In the genomic region with DNA sequence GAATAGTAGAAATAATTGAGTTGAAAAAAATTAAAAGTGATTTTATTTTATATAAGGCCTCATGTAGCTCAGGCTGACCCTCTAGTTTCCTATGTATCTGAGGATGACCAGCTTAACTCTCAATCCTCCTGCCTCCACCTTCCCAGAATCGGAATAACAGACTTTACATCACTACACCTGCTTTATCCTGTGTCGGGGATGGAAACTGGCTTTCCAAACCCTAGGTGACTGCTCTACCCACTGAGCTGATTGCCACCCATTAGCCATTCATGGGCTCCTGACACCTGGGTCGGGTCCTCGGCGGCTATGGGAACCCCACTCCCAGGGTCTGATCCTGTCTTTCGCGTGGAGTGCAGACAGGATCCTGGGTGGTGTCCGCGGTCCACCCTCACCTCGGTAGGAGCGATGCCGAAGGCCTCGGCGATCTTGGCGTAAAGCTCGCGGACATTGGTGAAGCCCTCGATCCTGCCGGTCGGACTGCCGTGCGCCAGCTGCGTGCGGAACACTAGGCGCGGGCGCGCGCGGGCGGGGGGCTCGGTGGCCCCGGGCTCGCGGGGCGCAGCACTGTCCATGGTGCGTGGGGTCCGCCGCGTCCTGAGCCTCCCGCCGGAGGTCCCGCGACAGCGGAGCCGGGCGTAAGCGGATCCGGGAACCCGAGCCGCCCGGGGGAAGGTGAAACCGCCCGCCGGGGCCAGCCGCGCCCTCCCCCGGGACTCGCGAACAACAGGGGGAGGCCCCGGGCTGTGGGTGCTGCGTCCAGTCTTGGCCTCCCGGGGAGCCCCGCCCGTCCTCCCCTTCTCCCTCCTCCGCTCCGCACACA, we compare ENCODE assay signal across 9 mouse cellular contexts. TPM values are rescaled to one million over a fixed set of nuclear protein-coding genes. Genes with fewer than 3 reads are reported as not detected.
DNase-seq lines count a peak whose midpoint lies in the region; ATAC-seq and TF ChIP-seq lines count a peak whose summit lies in the region.
"Had no signal": no experiment of that assay in that cellular context is flagged by ENCODE, and none has a peak within 500 bp of the region (broad histone marks: within the 10 kb centered on the region; RNA-seq: fewer than 3 reads in every experiment).

A gene (minus strand): TSS at position 581 of the 820 bp plus-strand sequence.

- H3K27me3 ChIP-seq in CH12.LX (replicated peaks) = peaks cover 24% of the 10 kb centered on the region
- H3K27me3 ChIP-seq in forebrain, embryonic 16.5 days (replicated peaks; ENCODE audit: control insufficient read depth, insufficient read depth, low read length) = peaks cover 38% of the 10 kb centered on the region
- peaks cover 38% of the 10 kb centered on the region for H3K27me3 ChIP-seq in liver, embryonic 11.5 days (replicated peaks; ENCODE audit: control insufficient read depth, insufficient read depth, low read length)
- peaks cover 20% of the 10 kb centered on the region for H3K27me3 ChIP-seq in stomach, embryonic 16.5 days (ENCODE audit: control insufficient read depth, insufficient read depth, low read length)

- TF ChIP-seq RAD21 in CH12.LX (IDR thresholded peaks at IDR 0.05; ENCODE audit: low read depth, low read length) = no peak

- peak; percentile 95 for DNase-seq in heart, adult 11 months
- no peak for DNase-seq in heart, adult 8-10 months (ENCODE audit: low spot score)
- DNase-seq in CH12.LX (ENCODE audit: extremely low read depth) = no peak
- DNase-seq in liver, embryonic 11.5 days (ENCODE audit: low spot score) = no peak
- DNase-seq in frontal cortex, postnatal 10 days (ENCODE audit: low spot score in 2 of 2) = no peak
- no peak for DNase-seq in frontal cortex, postnatal 14 days (ENCODE audit: low spot score in 2 of 2)

- H3K9me3 ChIP-seq in CH12.LX (replicated peaks; ENCODE audit: low read length) = no peaks in the 10 kb centered on the region
- no peaks in the 10 kb centered on the region for H3K9me3 ChIP-seq in forebrain, embryonic 16.5 days (ENCODE audit: control insufficient read depth, low read length)
- H3K9me3 ChIP-seq in liver, embryonic 11.5 days (ENCODE audit: control insufficient read depth, low read length) = no peaks in the 10 kb centered on the region
- no peaks in the 10 kb centered on the region for H3K9me3 ChIP-seq in stomach, embryonic 16.5 days (replicated peaks; ENCODE audit: control insufficient read depth, low read length)

- no peak for TF ChIP-seq CTCF in CH12.LX (conservative IDR thresholded peaks at IDR 0.05 in 1 of 2, IDR thresholded peaks at IDR 0.05 in 1 of 2; ENCODE audit: low read depth in 2 of 2, low read length in 2 of 2)

- TF ChIP-seq EP300 in CH12.LX (IDR thresholded peaks at IDR 0.05; ENCODE audit: low read length) = no peak

- H3K36me3 ChIP-seq in CH12.LX (replicated peaks in 1 of 2; ENCODE audit: control insufficient read depth in 1 of 2, insufficient read depth in 1 of 2, low read length in 1 of 2) = peaks cover 16 to 27% of the 10 kb centered on the region in 2 experiments
- no peaks in the 10 kb centered on the region for H3K36me3 ChIP-seq in forebrain, embryonic 16.5 days (ENCODE audit: control insufficient read depth, insufficient read depth)
- H3K36me3 ChIP-seq in liver, embryonic 11.5 days (ENCODE audit: control insufficient read depth, insufficient read depth, low read length) = peaks cover 4% of the 10 kb centered on the region; the same call in 1 of the 2 replicates
- H3K36me3 ChIP-seq in stomach, embryonic 16.5 days (ENCODE audit: control insufficient read depth, insufficient read depth, low read length) = peaks cover 7% of the 10 kb centered on the region; the same call in 1 of the 2 replicates

- 6% methylated on average over 58 of the region's 67 CpGs for WGBS in forebrain, embryonic 16.5 days
- 4% methylated on average over 66 of the region's 67 CpGs for WGBS in liver, embryonic 11.5 days
- 3% methylated on average over 65 of the region's 67 CpGs for WGBS in stomach, embryonic 16.5 days

- no peak for ATAC-seq in forebrain, embryonic 16.5 days
- ATAC-seq in liver, embryonic 11.5 days (replicated peaks; ENCODE audit: low FRiP score) = no peak
- ATAC-seq in stomach, embryonic 16.5 days (ENCODE audit: insufficient read depth, low FRiP score) = no peak

- in situ Hi-C loops in CH12.LX (cut with MboI; ENCODE audit: low pct_ligation_motif_present, low pct_unique_long_range_greater_than_20kb, low sequenced_read_pairs) = loop anchor here (5.0 kb wide), 1 partner anchor 51 kb away; a partner anchor contains a TSS

- H3K79me2 ChIP-seq in CH12.LX (replicated peaks; ENCODE audit: control insufficient read depth, extremely low read depth, insufficient read depth, poor library complexity, severe bottlenecking) = no peaks in the 10 kb centered on the region

- H3K4me1 ChIP-seq in CH12.LX (ENCODE audit: control insufficient read depth in 1 of 2, insufficient read depth in 2 of 2) = peaks cover 0 to 25% of the 10 kb centered on the region in 2 experiments; a peak in 2 of 4 replicates
- peaks cover 15% of the 10 kb centered on the region for H3K4me1 ChIP-seq in forebrain, embryonic 16.5 days (replicated peaks; ENCODE audit: control insufficient read depth, insufficient read depth, low read length)
- H3K4me1 ChIP-seq in liver, embryonic 11.5 days (replicated peaks; ENCODE audit: control insufficient read depth, insufficient read depth, low read length) = peaks cover 32% of the 10 kb centered on the region
- peaks cover 24% of the 10 kb centered on the region for H3K4me1 ChIP-seq in stomach, embryonic 16.5 days (ENCODE audit: control insufficient read depth, insufficient read depth, low read length)

- peak within 1 kb of the TSS; percentile 98 for H3K4me2 ChIP-seq in CH12.LX (ENCODE audit: insufficient read depth, low read depth, poor library complexity, severe bottlenecking)
- H3K4me2 ChIP-seq in forebrain, embryonic 16.5 days (ENCODE audit: low read length) = peak within 1 kb of the TSS; percentile 57
- peak within 1 kb of the TSS; percentile 74 for H3K4me2 ChIP-seq in liver, embryonic 11.5 days
- H3K4me2 ChIP-seq in stomach, embryonic 16.5 days (ENCODE audit: low read depth, low read length) = peak within 1 kb of the TSS; percentile 83

- no peak within 1 kb of the TSS for H3K27ac ChIP-seq in CH12.LX (ENCODE audit: insufficient read depth, low read depth)
- H3K27ac ChIP-seq in forebrain, embryonic 16.5 days (ENCODE audit: low read length) = no peak within 1 kb of the TSS
- H3K27ac ChIP-seq in liver, embryonic 11.5 days (ENCODE audit: low read depth, low read length) = no peak within 1 kb of the TSS
- no peak within 1 kb of the TSS for H3K27ac ChIP-seq in stomach, embryonic 16.5 days (ENCODE audit: low read length)

- H3K4me3 ChIP-seq in CH12.LX (replicated peaks in 1 of 3; ENCODE audit: low read depth in 2 of 3, low read length in 2 of 3, poor library complexity in 1 of 3) = peak within 1 kb of the TSS; percentile 15 to 55 (median 41)
- H3K4me3 ChIP-seq in forebrain, embryonic 16.5 days (replicated peaks; ENCODE audit: low read length) = peak within 1 kb of the TSS; percentile 41
- H3K4me3 ChIP-seq in liver, embryonic 11.5 days (ENCODE audit: low read depth, low read length) = peak within 1 kb of the TSS; percentile 51
- H3K4me3 ChIP-seq in stomach, embryonic 16.5 days (replicated peaks; ENCODE audit: low read length) = peak within 1 kb of the TSS; percentile 51

- dilution Hi-C loops in CH12.LX (cut with MboI; ENCODE audit: extremely low pct_ligation_motif_present, extremely low pct_unique_long_range_greater_than_20kb, low sequenced_read_pairs) = no loop called here

- no peak for TF ChIP-seq POLR2A in CH12.LX (IDR thresholded peaks at IDR 0.05; ENCODE audit: low read depth, low read length)

- H3K9ac ChIP-seq in CH12.LX (ENCODE audit: insufficient read depth, low read depth) = peak within 1 kb of the TSS; percentile 34
- peak within 1 kb of the TSS; percentile 45 for H3K9ac ChIP-seq in forebrain, embryonic 16.5 days (replicated peaks; ENCODE audit: low read depth, low read length)
- H3K9ac ChIP-seq in liver, embryonic 11.5 days (ENCODE audit: low read depth, low read length) = peak within 1 kb of the TSS; percentile 39; the same call in 1 of the 2 replicates
- H3K9ac ChIP-seq in stomach, embryonic 16.5 days (ENCODE audit: low read length) = peak within 1 kb of the TSS; percentile 78

TF ChIP-seq in CH12.LX, 34 proteins besides CTCF, POLR2A, EP300 and RAD21 (continues in another document):
- TF ChIP-seq ZMIZ1 (IDR thresholded peaks at IDR 0.05; ENCODE audit: low read depth, low read length) (no peak), MAZ (IDR thresholded peaks at IDR 0.05; ENCODE audit: low read depth, low read length) (peak; percentile 25; the same call in 1 of the 2 replicates), ZC3H11A (IDR thresholded peaks at IDR 0.05; ENCODE audit: low read depth, low read length) (no peak), BHLHE40 (IDR thresholded peaks at IDR 0.05; ENCODE audit: low read depth, low read length) (no peak), MEF2A (IDR thresholded peaks at IDR 0.05; ENCODE audit: borderline replicate concordance, low read depth, low read length) (0 out of 2 replicates have a peak, but pooled peaks have one; percentile 16), JUND (conservative IDR thresholded peaks at IDR 0.05; ENCODE audit: low read depth, low read length) (no peak), E2F4 (IDR thresholded peaks at IDR 0.05; ENCODE audit: insufficient replicate concordance, low read depth, low read length) (no peak), NELFE (IDR thresholded peaks at IDR 0.05; ENCODE audit: low read depth, low read length) (no peak), GABPA (IDR thresholded peaks at IDR 0.05; ENCODE audit: insufficient replicate concordance, low read depth, low read length) (no peak), PAX5 (IDR thresholded peaks at IDR 0.05; ENCODE audit: low read length) (no peak), KAT2A (IDR thresholded peaks at IDR 0.05; ENCODE audit: insufficient replicate concordance, low read length) (no peak), TCF12 (IDR thresholded peaks at IDR 0.05; ENCODE audit: low read depth, low read length) (peak; percentile 51; the same call in 1 of the 2 replicates), UBTF (IDR thresholded peaks at IDR 0.05; ENCODE audit: low read depth, low read length) (peak; percentile 94), JUN (IDR thresholded peaks at IDR 0.05; ENCODE audit: insufficient read depth, low read depth, low read length) (no peak), CHD2 (IDR thresholded peaks at IDR 0.05; ENCODE audit: low read length) (no peak), TBP (conservative IDR thresholded peaks at IDR 0.05; ENCODE audit: low read depth, low read length) (no peak), ZNF384 (IDR thresholded peaks at IDR 0.05; ENCODE audit: low read depth, low read length) (no peak), MYC (IDR thresholded peaks at IDR 0.05; ENCODE audit: low read depth, low read length) (no peak)

RNA-seq across cellular contexts. Expression of the gene that starts here (rescaled TPM):
- 1 to 10 TPM; 4.1 to 6.6 (median 5.2) TPM for total RNA-seq in heart, adult 8-10 months (2022)
- total RNA-seq in CH12.LX (2012; rRNA removed) = 0.04 and 0.08 TPM in 2 replicates
- not detected in 2 replicates for total RNA-seq in CH12.LX (2014; rRNA removed)
- 0.09 TPM in 1 of 2 replicates, not detected in the other for polyA plus RNA-seq in CH12.LX (2012; ENCODE audit: insufficient read length, low read depth)
- polyA plus RNA-seq in forebrain, embryonic 16.5 days (2015; fragmentation: Nextera tagmentation; extraction: Ambion mirVana) = not detected in 2 replicates
- polyA plus RNA-seq in liver, embryonic 11.5 days (2014; fragmentation: Nextera tagmentation; extraction: Ambion mirVana) = not detected in 2 replicates
- polyA plus RNA-seq in stomach, embryonic 16.5 days (2015; fragmentation: Nextera tagmentation; extraction: Ambion mirVana) = 0.05 TPM in 1 of 2 replicates, not detected in the other
- total RNA-seq: MEL had no signal

Comparison
In these comparisons a context has a peak if more than half of its experiments do, and no peak if none do; other contexts are left out.
1. RNA of the gene that starts here (total RNA-seq): 4.1 to 6.6 TPM in heart, adult 8-10 months; 0.04 to 0.08 TPM in CH12.LX; every median in the first group is over 4 times any median in the second.
2. Peak in every context shown above with its lines, with median percentiles within 50 percentile points of each other: H3K4me2 ChIP-seq, H3K4me3 ChIP-seq and H3K9ac ChIP-seq.